Mouse (Mus musculus) regulatory T cell (primary cell): ENCODE results near the gene Ankrd36.

Source experiments
- in situ Hi-C: fragments of 300-600 bp; cut with MboI, MseI; formaldehyde crosslinking; loops from one replicate; pipeline ENCODE4 v1.15.1; 2025; ENCODE audit warnings: high pct_unique_total_duplicates

The Ankrd36 gene

DNA sequence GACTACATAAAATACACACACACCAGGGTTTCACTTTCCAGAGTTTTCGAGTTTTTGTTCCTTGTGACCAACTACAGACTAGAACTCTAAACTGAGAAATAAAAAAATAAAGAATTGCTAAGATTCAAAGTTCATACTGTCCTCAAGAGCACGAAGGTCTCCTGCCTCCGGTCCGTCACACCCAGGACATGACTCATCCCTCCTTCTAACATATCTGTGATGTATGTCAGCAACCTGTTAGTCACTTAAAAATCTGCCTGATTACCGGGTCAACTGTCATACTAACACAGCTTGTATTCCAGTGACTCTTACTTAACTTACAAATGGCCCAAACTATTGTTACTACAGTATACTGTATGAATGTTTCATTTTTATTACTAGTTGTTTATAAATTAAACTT lies 167.7 kb downstream of the Ankrd36 start:
- in situ Hi-C loops, result no loop called here
